Mouse (Mus musculus) kidney, adult 2 months (tissue): ENCODE data around the gene Abca17.

Experiments
- CTCF ChIP-seq: fragments of 200-500 bp; conservative IDR thresholded peaks from 2 replicates; pipeline ENCODE4 v1.5.1; 2011; ENCODE audit warnings: low read depth, mild to moderate bottlenecking, control low read depth, low read length, moderate library complexity, mixed read lengths; ENCODE audit not compliant: insufficient read depth, insufficient read length
- POLR2A ChIP-seq: fragments of 200-500 bp; IDR thresholded peaks from one replicate; pipeline ENCODE4 v1.6.1; 2011; ENCODE audit warnings: low read depth, low read length, control low read depth

- TF ChIP-seq CTCF (no peak), POLR2A (no peak)
These were observed 61.5 kb downstream of the Abca17 start for GRCm38 (mm10) chr17:24289338-24289737.
